Mouse (Mus musculus) hindbrain, embryonic 16.5 days (tissue): ENCODE results near the gene Hc. TPM values are rescaled to one million over a fixed set of nuclear protein-coding genes. Genes with fewer than 3 reads are reported as not detected.

Experiments used
- ATAC-seq: fragments of 200-750 bp; cut with Nextera tagmentation; 2 replicates; pipeline ENCODE4 v1.8.0; 2017; ENCODE audit warnings: moderate TSS enrichment, moderate library complexity
- H3K27ac ChIP-seq: fragments of 300-500 bp; sonication (generic); 2 replicates; pipeline ENCODE4 v1.5.1; 2014; ENCODE audit warnings: low read depth, mild to moderate bottlenecking, control low read depth, low read length, moderate library complexity
- H3K27me3 ChIP-seq: fragments of 300-500 bp; sonication (generic); replicated peaks from 2 replicates; pipeline ENCODE4 v1.6.1; 2014; ENCODE audit warnings: low read length; ENCODE audit not compliant: control insufficient read depth, insufficient read depth
- H3K36me3 ChIP-seq: fragments of 300-500 bp; sonication (generic); 2 replicates; pipeline ENCODE4 v1.6.1; 2014; ENCODE audit warnings: mild to moderate bottlenecking, low read length, moderate library complexity, mixed read lengths; ENCODE audit not compliant: control insufficient read depth, insufficient read depth
- H3K4me1 ChIP-seq: fragments of 300-500 bp; sonication (generic); 2 replicates; pipeline ENCODE4 v1.6.1; 2014; ENCODE audit warnings: low read depth, low read length; ENCODE audit not compliant: control insufficient read depth, insufficient read depth
- H3K4me2 ChIP-seq: fragments of 300-500 bp; sonication (generic); 2 replicates; pipeline ENCODE4 v1.6.1; 2014; ENCODE audit warnings: mild to moderate bottlenecking, low read length, control low read depth, moderate library complexity
- H3K4me3 ChIP-seq: fragments of 300-500 bp; sonication (generic); 2 replicates; pipeline ENCODE4 v1.5.1; 2014; ENCODE audit warnings: mild to moderate bottlenecking, low read length, control low read depth, moderate library complexity
- H3K9ac ChIP-seq: fragments of 300-500 bp; sonication (generic); 2 replicates; pipeline ENCODE4 v1.6.1; 2014; ENCODE audit warnings: low read depth, mild to moderate bottlenecking, control low read depth, low read length, moderate library complexity
- H3K9me3 ChIP-seq: fragments of 300-500 bp; sonication (generic); 2 replicates; pipeline ENCODE4 v1.6.1; 2014; ENCODE audit warnings: mild to moderate bottlenecking, low read length, moderate library complexity; ENCODE audit not compliant: control insufficient read depth
- WGBS: fragments of 180-500 bp; shearing (Covaris S2); extraction: QIAGEN DNeasy Blood & Tissue Kit; methylation state at CpG from one replicate; pipeline ENCODE4 v1.1.7; 2014; 5-methylcytosine and 5-hydroxymethylcytosine counted together
- polyA plus RNA-seq: library from polyadenylated mRNA; unstranded; fragments of >200 nt; fragmentation: Nextera tagmentation; extraction: Ambion mirVana; gene quantifications from 2 replicates; pipeline ENCODE4 v1.2.1, GENCODE M21; 2015

Gene Hc
- polyA plus RNA-seq, 1 experiment from 2014 or later, result 0.24 TPM

GRCm38 (mm10) chr2:34956941-34957340 lies 104.3 kb downstream of the Hc start:
- ATAC-seq, result no peak
- H3K4me1 ChIP-seq, result peaks cover 2% of the 10 kb centered on the region; the same call in 1 of the 2 replicates
- WGBS, result 68% methylated on average over 5 of the region's 5 CpGs

GRCm38 (mm10) chr2:34954344-34954743 lies 106.9 kb downstream of the Hc start:
- Histone ChIP-seq H3K9me3 (no peaks in the 10 kb centered on the region), H3K27me3 (no peaks in the 10 kb centered on the region), H3K4me1 (no peaks in the 10 kb centered on the region), H3K9ac (no peak overlapping the region), H3K36me3 (no peaks in the 10 kb centered on the region), H3K4me3 (no peak overlapping the region), H3K4me2 (no peak overlapping the region), H3K27ac (no peak overlapping the region)
- no peak for ATAC-seq

More at GRCm38 (mm10) chr2:34956941-34957340, 104.3 kb downstream of the Hc start:
- Histone ChIP-seq H3K9ac (no peak overlapping the region), H3K9me3 (no peaks in the 10 kb centered on the region), H3K4me3 (no peak overlapping the region), H3K4me2 (no peak overlapping the region), H3K27ac (no peak overlapping the region), H3K36me3 (no peaks in the 10 kb centered on the region), H3K27me3 (no peaks in the 10 kb centered on the region)

GRCm38 (mm10) chr2:34953547-34954116 lies 107.6 kb downstream of the Hc start:
- Histone ChIP-seq H3K27me3 (no peaks in the 10 kb centered on the region), H3K36me3 (no peaks in the 10 kb centered on the region), H3K4me2 (no peak overlapping the region), H3K9ac (no peak overlapping the region), H3K4me1 (no peaks in the 10 kb centered on the region), H3K27ac (no peak overlapping the region), H3K9me3 (no peaks in the 10 kb centered on the region), H3K4me3 (no peak overlapping the region)
- ATAC-seq, result no peak
- WGBS, result 88% methylated on average over 2 of the region's 2 CpGs

- Histone ChIP-seq H3K27me3 (no peaks in the 10 kb centered on the region), H3K9me3 (no peaks in the 10 kb centered on the region), H3K4me2 (no peak overlapping the region), H3K4me3 (no peak overlapping the region), H3K36me3 (no peaks in the 10 kb centered on the region), H3K27ac (no peak overlapping the region), H3K4me1 (no peaks in the 10 kb centered on the region), H3K9ac (no peak overlapping the region)
- 76% methylated on average over 4 of the region's 4 CpGs for WGBS
- no peak for ATAC-seq
These were observed 108.2 kb downstream of the Hc start for GRCm38 (mm10) chr2:34953018-34953417.

GRCm38 (mm10) chr2:34951469-34951868 lies 109.8 kb downstream of the Hc start:
- no peak for ATAC-seq
- Histone ChIP-seq H3K27me3 (no peaks in the 10 kb centered on the region), H3K27ac (no peak overlapping the region), H3K4me2 (no peak overlapping the region), H3K4me3 (no peak overlapping the region), H3K9ac (no peak overlapping the region), H3K4me1 (no peaks in the 10 kb centered on the region), H3K36me3 (no peaks in the 10 kb centered on the region), H3K9me3 (no peaks in the 10 kb centered on the region)

GRCm38 (mm10) chr2:34948622-34949021 lies 112.6 kb downstream of the Hc start:
- H3K4me1 ChIP-seq, result no peaks in the 10 kb centered on the region
- 45% methylated on average over 2 of the region's 2 CpGs for WGBS
- no peak for ATAC-seq
- H3K27ac ChIP-seq, result no peak overlapping the region
- H3K27me3 ChIP-seq, result no peaks in the 10 kb centered on the region
- H3K9ac ChIP-seq, result no peak overlapping the region
- H3K9me3 ChIP-seq, result no peaks in the 10 kb centered on the region
- H3K36me3 ChIP-seq, result no peaks in the 10 kb centered on the region
- H3K4me2 ChIP-seq, result no peak overlapping the region
- no peak overlapping the region for H3K4me3 ChIP-seq

GRCm38 (mm10) chr2:34946046-34946445 lies 115.2 kb downstream of the Hc start:
- no peaks in the 10 kb centered on the region for H3K36me3 ChIP-seq
- 35% methylated on average over 4 of the region's 4 CpGs for WGBS
- no peaks in the 10 kb centered on the region for H3K27me3 ChIP-seq
- H3K27ac ChIP-seq, result no peak overlapping the region
- ATAC-seq, result no peak
- H3K9me3 ChIP-seq, result no peaks in the 10 kb centered on the region
- H3K4me3 ChIP-seq, result no peak overlapping the region
- H3K4me1 ChIP-seq, result no peaks in the 10 kb centered on the region
- H3K9ac ChIP-seq, result no peak overlapping the region
- H3K4me2 ChIP-seq, result no peak overlapping the region

GRCm38 (mm10) chr2:34945580-34945979 lies 115.7 kb downstream of the Hc start:
- Histone ChIP-seq H3K9ac (no peak overlapping the region), H3K27me3 (no peaks in the 10 kb centered on the region), H3K4me3 (no peak overlapping the region), H3K4me2 (no peak overlapping the region), H3K9me3 (no peaks in the 10 kb centered on the region), H3K36me3 (no peaks in the 10 kb centered on the region), H3K4me1 (no peaks in the 10 kb centered on the region), H3K27ac (no peak overlapping the region)
- ATAC-seq, result no peak
- 83% methylated on average over 4 of the region's 4 CpGs for WGBS

GRCm38 (mm10) chr2:34944761-34945160 lies 116.5 kb downstream of the Hc start:
- Histone ChIP-seq H3K27me3 (no peaks in the 10 kb centered on the region), H3K9ac (no peak overlapping the region), H3K27ac (no peak overlapping the region), H3K9me3 (no peaks in the 10 kb centered on the region), H3K4me3 (no peak overlapping the region), H3K36me3 (no peaks in the 10 kb centered on the region), H3K4me1 (no peaks in the 10 kb centered on the region), H3K4me2 (no peak overlapping the region)
- no peak for ATAC-seq
- WGBS, result 33% methylated on average over 8 of the region's 8 CpGs
